Mouse (Mus musculus) ES-Bruce4 (cell line): ENCODE results near the gene Slc35d1.

Source experiments
- CTCF ChIP-seq: IDR thresholded peaks from one replicate; pipeline ENCODE4 v1.8.1; 2011; ENCODE audit warnings: low read depth, low read length
- EP300 ChIP-seq: IDR thresholded peaks from 2 replicates; pipeline ENCODE4 v1.6.1; 2011; ENCODE audit warnings: low read depth, low read length; ENCODE audit not compliant: insufficient read depth
- POLR2A ChIP-seq: IDR thresholded peaks from one replicate; pipeline ENCODE4 v1.8.1; 2011; ENCODE audit warnings: low read length; ENCODE audit not compliant: insufficient read depth

- TF ChIP-seq CTCF: no peak
- no peak for TF ChIP-seq POLR2A
- no peak for TF ChIP-seq EP300
These were observed at the start of gene Slc35d1 for GRCm38 (mm10) chr4:103214925-103215820.
